Mouse (Mus musculus): Measurements from ENCODE around the gene Rad54l2. TPM values are rescaled to one million over a fixed set of nuclear protein-coding genes. Genes with fewer than 3 reads are reported as not detected.

Rad54l2 gene
- polyA plus RNA-seq, 1 experiment from 2014 or later, result 9.7 TPM

DNA sequence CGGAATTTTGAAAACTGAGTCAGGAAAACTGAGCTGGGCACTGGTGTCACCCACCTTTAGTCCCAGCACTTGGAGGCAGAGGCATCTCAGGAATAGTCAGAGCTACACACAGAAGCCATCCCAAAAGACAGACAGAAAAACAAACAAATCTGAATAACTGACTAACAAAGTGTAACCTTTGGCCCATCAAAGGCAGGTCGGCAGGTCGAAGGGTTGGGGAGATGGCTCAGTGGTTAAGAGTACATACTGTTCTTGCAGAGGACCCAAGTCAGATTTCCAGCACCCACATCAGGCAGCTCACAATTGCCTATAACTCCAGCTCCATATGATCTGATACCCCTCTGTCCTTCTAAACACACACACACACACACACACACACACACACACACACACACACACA lies 3.8 kb downstream of the Rad54l2 start:
- Histone ChIP-seq H3K27ac (no peak overlapping the region), H3K27me3 (no peaks in the 10 kb centered on the region), H3K4me1 (peaks cover 9% of the 10 kb centered on the region), H3K4me3 (no peak overlapping the region), H3K4me2 (replicated peaks) (no peak overlapping the region), H3K9ac (no peak overlapping the region), H3K9me3 (no peaks in the 10 kb centered on the region), H3K36me3 (no peaks in the 10 kb centered on the region)
- WGBS, result 81% methylated on average over 3 of the region's 3 CpGs
- no peak for ATAC-seq (ENCODE audit: insufficient number of reproducible peaks, insufficient read depth, low FRiP score, low TSS enrichment)

DNA sequence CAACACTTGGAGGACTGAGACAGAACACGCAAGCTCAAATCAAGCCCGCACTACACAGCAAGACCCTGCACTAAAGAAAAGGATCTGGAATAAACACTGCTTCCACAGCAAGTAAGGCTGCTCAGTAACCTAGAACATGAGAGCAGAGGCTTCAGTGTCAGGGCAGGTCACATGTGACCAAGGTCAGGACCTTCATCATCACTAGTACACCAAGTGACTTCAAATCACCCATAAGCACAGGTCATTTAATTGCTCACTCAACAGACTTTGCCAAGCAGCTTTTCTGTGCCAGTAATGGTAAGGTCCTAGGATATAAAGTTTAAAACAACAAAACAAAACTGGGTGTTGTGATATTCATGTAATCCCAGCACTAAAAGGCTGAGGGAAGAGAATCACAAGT lies 5.4 kb downstream of the Rad54l2 start:
- no peak for ATAC-seq (ENCODE audit: insufficient number of reproducible peaks, insufficient read depth, low FRiP score, low TSS enrichment)
- no peak overlapping the region for H3K27ac ChIP-seq
- WGBS, result 100% methylated on average over 2 of the region's 2 CpGs

GRCm38 (mm10) chr9:106780086-106780485 lies 8.9 kb downstream of the Rad54l2 start:
- H3K9ac ChIP-seq, result no peak overlapping the region
- 91% methylated on average over 3 of the region's 3 CpGs for WGBS
- no peaks in the 10 kb centered on the region for H3K9me3 ChIP-seq
- no peak overlapping the region for H3K4me3 ChIP-seq
- no peak overlapping the region for H3K27ac ChIP-seq
- no peaks in the 10 kb centered on the region for H3K36me3 ChIP-seq
- no peaks in the 10 kb centered on the region for H3K27me3 ChIP-seq
- no peak for ATAC-seq (ENCODE audit: insufficient number of reproducible peaks, insufficient read depth, low FRiP score, low TSS enrichment)
- no peaks in the 10 kb centered on the region for H3K4me1 ChIP-seq
- H3K4me2 ChIP-seq (replicated peaks), result no peak overlapping the region

More for the DNA sequence above, 5.4 kb downstream of the Rad54l2 start:
- Histone ChIP-seq H3K4me3 (no peak overlapping the region), H3K36me3 (no peaks in the 10 kb centered on the region), H3K9me3 (no peaks in the 10 kb centered on the region), H3K4me1 (peaks cover 9% of the 10 kb centered on the region), H3K9ac (no peak overlapping the region), H3K4me2 (replicated peaks) (no peak overlapping the region), H3K27me3 (no peaks in the 10 kb centered on the region)

DNA sequence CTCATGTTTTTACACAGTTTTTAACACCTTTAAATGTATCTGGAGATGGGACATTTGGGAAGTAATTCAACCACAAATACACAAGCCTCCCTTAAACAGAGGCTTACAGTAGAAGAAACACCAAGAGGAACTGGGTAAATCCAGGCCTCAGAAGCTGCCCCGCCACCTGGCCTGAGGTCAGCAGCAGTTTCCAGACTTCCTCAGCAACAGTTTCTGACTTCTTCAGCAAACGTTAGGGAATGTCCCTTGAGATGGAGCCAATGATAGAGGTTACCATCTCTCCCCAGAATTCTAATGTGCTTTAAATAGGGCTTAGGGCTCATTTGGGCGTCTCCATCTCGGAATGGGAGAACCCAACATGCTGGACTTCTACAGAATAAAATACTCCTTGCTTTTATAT lies 10.7 kb downstream of the Rad54l2 start:
- Histone ChIP-seq H3K4me3 (no peak overlapping the region), H3K27ac (no peak overlapping the region), H3K4me1 (no peaks in the 10 kb centered on the region), H3K4me2 (replicated peaks) (no peak overlapping the region), H3K9ac (no peak overlapping the region), H3K36me3 (no peaks in the 10 kb centered on the region), H3K27me3 (no peaks in the 10 kb centered on the region), H3K9me3 (no peaks in the 10 kb centered on the region)
- no peak for ATAC-seq (ENCODE audit: insufficient number of reproducible peaks, insufficient read depth, low FRiP score, low TSS enrichment)
- 81% methylated on average over 4 of the region's 4 CpGs for WGBS

DNA sequence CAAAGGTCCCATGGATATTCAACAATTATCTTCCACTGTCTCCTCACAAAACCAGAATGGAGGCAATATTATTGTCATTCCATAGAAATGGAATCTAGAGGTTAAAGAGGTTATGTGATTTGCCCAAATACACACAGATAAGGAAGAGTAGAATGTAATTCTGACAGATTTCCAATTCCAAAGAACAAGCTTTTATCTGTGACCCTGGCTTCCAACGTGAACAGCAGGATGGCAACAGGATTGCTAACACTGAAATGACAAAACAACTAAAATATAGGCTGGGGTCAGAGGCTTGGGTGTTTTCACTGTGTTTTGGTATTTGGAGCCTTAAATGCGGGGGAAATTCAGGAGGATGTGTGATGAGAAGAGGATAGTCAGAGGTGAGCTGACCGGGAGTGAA lies 11.6 kb downstream of the Rad54l2 start:
- WGBS, result 92% methylated on average over 3 of the region's 3 CpGs
- no peak overlapping the region for H3K4me3 ChIP-seq
- H3K9ac ChIP-seq, result no peak overlapping the region
- no peaks in the 10 kb centered on the region for H3K9me3 ChIP-seq
- no peak overlapping the region for H3K4me2 ChIP-seq (replicated peaks)
- H3K27ac ChIP-seq, result no peak overlapping the region
- H3K36me3 ChIP-seq, result no peaks in the 10 kb centered on the region
- H3K4me1 ChIP-seq, result no peaks in the 10 kb centered on the region
- no peak for ATAC-seq (ENCODE audit: insufficient number of reproducible peaks, insufficient read depth, low FRiP score, low TSS enrichment)
- no peaks in the 10 kb centered on the region for H3K27me3 ChIP-seq

DNA sequence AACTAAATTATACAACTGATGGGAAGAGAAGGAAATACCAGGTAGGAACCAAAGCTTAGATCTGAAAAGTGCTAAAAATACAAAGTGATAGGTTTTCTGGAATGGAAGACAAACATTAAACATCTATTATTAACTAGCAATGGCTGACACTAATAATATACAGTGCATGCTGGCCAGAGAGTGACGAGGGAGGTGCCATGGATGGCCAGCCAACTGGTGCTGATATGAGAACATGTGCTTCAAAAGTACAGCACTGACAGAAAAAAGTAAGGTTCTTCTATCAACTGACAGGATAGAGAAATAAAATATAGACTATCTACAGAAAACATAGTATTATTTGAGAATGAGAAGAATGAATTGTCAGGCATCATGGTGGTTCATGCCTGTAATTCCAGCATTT lies 12.9 kb downstream of the Rad54l2 start:
- whole genome bisulfite sequencing, result 92% methylated on average over 1 of the region's 1 CpGs
- no peak for ATAC-seq (ENCODE audit: insufficient number of reproducible peaks, insufficient read depth, low FRiP score, low TSS enrichment)

DNA sequence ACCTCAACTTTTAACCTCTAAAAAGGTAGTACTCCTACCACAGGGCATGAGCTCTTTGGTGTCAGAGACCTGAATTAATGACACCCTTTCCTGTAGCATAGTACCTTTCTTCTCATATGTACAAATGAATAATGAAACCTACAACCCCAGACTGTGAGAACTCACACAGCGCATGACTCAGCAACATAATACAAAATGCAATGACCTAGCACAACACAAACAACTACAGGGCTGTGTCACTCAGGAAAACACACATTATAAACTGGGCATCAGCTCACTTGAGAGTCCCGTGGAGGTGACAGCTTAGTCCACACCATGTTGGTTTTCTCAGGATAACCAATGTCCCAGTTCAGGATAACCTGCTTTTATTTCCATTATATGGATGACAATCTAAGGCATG lies 17.2 kb downstream of the Rad54l2 start:
- no peak overlapping the region for H3K9ac ChIP-seq
- 0 out of 2 replicates have a peak, but pooled peaks cover 3% of the 10 kb centered on the region for H3K36me3 ChIP-seq
- H3K4me2 ChIP-seq (replicated peaks), result no peak overlapping the region
- H3K27ac ChIP-seq, result no peak overlapping the region
- no peaks in the 10 kb centered on the region for H3K9me3 ChIP-seq
- H3K4me1 ChIP-seq, result no peaks in the 10 kb centered on the region
- H3K27me3 ChIP-seq, result no peaks in the 10 kb centered on the region
- no peak overlapping the region for H3K4me3 ChIP-seq
- ATAC-seq (ENCODE audit: insufficient number of reproducible peaks, insufficient read depth, low FRiP score, low TSS enrichment), result no peak
- 92% methylated on average over 2 of the region's 2 CpGs for WGBS

More for the DNA sequence above, 12.9 kb downstream of the Rad54l2 start:
- H3K4me2 ChIP-seq (replicated peaks), result no peak overlapping the region
- no peak overlapping the region for H3K9ac ChIP-seq
- H3K4me1 ChIP-seq, result no peaks in the 10 kb centered on the region
- no peaks in the 10 kb centered on the region for H3K36me3 ChIP-seq
- H3K27ac ChIP-seq, result no peak overlapping the region
- H3K27me3 ChIP-seq, result no peaks in the 10 kb centered on the region
- no peak overlapping the region for H3K4me3 ChIP-seq
- no peaks in the 10 kb centered on the region for H3K9me3 ChIP-seq

DNA sequence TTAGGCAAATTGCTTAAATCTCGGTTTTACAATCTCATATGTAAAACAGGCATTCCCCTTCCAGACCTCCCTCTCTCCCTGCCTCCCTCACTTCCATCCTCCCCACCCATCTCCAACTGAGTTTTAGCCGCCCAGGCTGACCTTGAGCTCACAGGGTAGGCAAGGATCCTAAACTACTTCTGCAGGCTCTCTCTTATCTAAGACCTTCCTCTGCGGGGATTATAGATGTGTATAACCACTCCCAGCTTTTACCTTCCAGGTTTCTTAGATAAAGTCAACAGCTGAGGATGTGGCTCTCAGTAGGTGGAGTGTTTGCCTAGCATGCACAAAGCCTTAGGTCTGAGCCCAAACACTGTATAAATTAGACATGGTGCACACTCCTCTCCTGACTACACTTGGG lies 18.8 kb downstream of the Rad54l2 start:
- ATAC-seq (ENCODE audit: insufficient number of reproducible peaks, insufficient read depth, low FRiP score, low TSS enrichment), result no peak
- WGBS, result 94% methylated on average over 3 of the region's 3 CpGs

GRCm38 (mm10) chr9:106769781-106770180 lies 19.2 kb downstream of the Rad54l2 start:
- Histone ChIP-seq H3K4me1 (no peaks in the 10 kb centered on the region), H3K9me3 (no peaks in the 10 kb centered on the region), H3K9ac (no peak overlapping the region), H3K27ac (no peak overlapping the region), H3K4me2 (replicated peaks) (no peak overlapping the region), H3K36me3 (0 out of 2 replicates have a peak, but pooled peaks cover 3% of the 10 kb centered on the region), H3K4me3 (no peak overlapping the region), H3K27me3 (no peaks in the 10 kb centered on the region)
- no peak for ATAC-seq (ENCODE audit: insufficient number of reproducible peaks, insufficient read depth, low FRiP score, low TSS enrichment)
- 90% methylated on average over 5 of the region's 5 CpGs for WGBS

More for the DNA sequence above, 18.8 kb downstream of the Rad54l2 start:
- no peaks in the 10 kb centered on the region for H3K4me1 ChIP-seq
- no peak overlapping the region for H3K27ac ChIP-seq
- H3K4me3 ChIP-seq, result no peak overlapping the region
- H3K9me3 ChIP-seq, result no peaks in the 10 kb centered on the region
- H3K9ac ChIP-seq, result no peak overlapping the region
- no peak overlapping the region for H3K4me2 ChIP-seq (replicated peaks)
- 0 out of 2 replicates have a peak, but pooled peaks cover 3% of the 10 kb centered on the region for H3K36me3 ChIP-seq
- H3K27me3 ChIP-seq, result no peaks in the 10 kb centered on the region

- Histone ChIP-seq H3K4me2 (replicated peaks) (no peak overlapping the region), H3K4me3 (no peak overlapping the region), H3K27ac (no peak overlapping the region), H3K9me3 (no peaks in the 10 kb centered on the region), H3K36me3 (peaks cover 15% of the 10 kb centered on the region), H3K9ac (no peak overlapping the region), H3K4me1 (no peaks in the 10 kb centered on the region), H3K27me3 (no peaks in the 10 kb centered on the region)
- no peak for ATAC-seq (ENCODE audit: insufficient number of reproducible peaks, insufficient read depth, low FRiP score, low TSS enrichment)
- 95% methylated on average over 9 of the region's 9 CpGs for WGBS
Observed at GRCm38 (mm10) chr9:106756421-106756820, 32.6 kb downstream of the Rad54l2 start.

GRCm38 (mm10) chr9:106755776-106756175 lies 33.2 kb downstream of the Rad54l2 start:
- Histone ChIP-seq H3K27me3 (no peaks in the 10 kb centered on the region), H3K9me3 (no peaks in the 10 kb centered on the region), H3K4me2 (replicated peaks) (no peak overlapping the region), H3K36me3 (peaks cover 15% of the 10 kb centered on the region), H3K4me3 (no peak overlapping the region), H3K9ac (no peak overlapping the region), H3K4me1 (no peaks in the 10 kb centered on the region), H3K27ac (no peak overlapping the region)
- no peak for ATAC-seq (ENCODE audit: insufficient number of reproducible peaks, insufficient read depth, low FRiP score, low TSS enrichment)
- 91% methylated on average over 4 of the region's 4 CpGs for WGBS

GRCm38 (mm10) chr9:106754311-106754710 lies 34.7 kb downstream of the Rad54l2 start:
- no peak overlapping the region for H3K9ac ChIP-seq
- H3K4me2 ChIP-seq (replicated peaks), result no peak overlapping the region
- H3K4me1 ChIP-seq, result no peaks in the 10 kb centered on the region
- no peaks in the 10 kb centered on the region for H3K27me3 ChIP-seq
- WGBS, result 83% methylated on average over 2 of the region's 2 CpGs
- no peak overlapping the region for H3K4me3 ChIP-seq
- no peak overlapping the region for H3K27ac ChIP-seq
- H3K36me3 ChIP-seq, result peaks cover 17% of the 10 kb centered on the region
- H3K9me3 ChIP-seq, result no peaks in the 10 kb centered on the region
- ATAC-seq (ENCODE audit: insufficient number of reproducible peaks, insufficient read depth, low FRiP score, low TSS enrichment), result no peak

- 89% methylated on average over 5 of the region's 5 CpGs for WGBS
- ATAC-seq (ENCODE audit: insufficient number of reproducible peaks, insufficient read depth, low FRiP score, low TSS enrichment), result no peak
- H3K36me3 ChIP-seq, result peaks cover 18% of the 10 kb centered on the region
- no peak overlapping the region for H3K27ac ChIP-seq
- no peaks in the 10 kb centered on the region for H3K27me3 ChIP-seq
- H3K4me1 ChIP-seq, result no peaks in the 10 kb centered on the region
- H3K9ac ChIP-seq, result no peak overlapping the region
- no peak overlapping the region for H3K4me2 ChIP-seq (replicated peaks)
- H3K9me3 ChIP-seq, result no peaks in the 10 kb centered on the region
- H3K4me3 ChIP-seq, result no peak overlapping the region
Observed at GRCm38 (mm10) chr9:106752135-106752534, 36.9 kb downstream of the Rad54l2 start.

Data from embryonic facial prominence, embryonic 12.5 days (tissue).